Mouse (Mus musculus): Measurements from ENCODE around the gene Olfr172. TPM values are rescaled to one million over a fixed set of nuclear protein-coding genes. Genes with fewer than 3 reads are reported as not detected.

The Olfr172 gene
- not detected in 2 replicates for polyA plus RNA-seq (2012; rRNA removed)

GRCm38 (mm10) chr16:58763076-58763475 lies at the start of gene Olfr172:
TSS of gene Olfr172 (minus strand) at chr16:58763176.

GRCm38 (mm10) chr16:58800168-58800567 lies 37.2 kb upstream of the Olfr172 start, which contains the start of gene Olfr173:
TSS of gene Olfr173 (minus strand) at chr16:58800268.

GRCm38 (mm10) chr16:58727477-58728131 lies 35.4 kb downstream of the Olfr172 start, which contains the start of gene Cldnd1:
TSS of gene Cldnd1 (plus strand) at chr16:58727910.

GRCm38 (mm10) chr16:58718666-58719120 lies 44.3 kb downstream of the Olfr172 start, which contains the start of gene Gpr15:
TSS of gene Gpr15 (minus strand) at chr16:58719070.

Other genes starting within 250 kb of the Olfr172 start
- 14.5 and 16.7 TPM in 2 replicates for gene St3gal6, start 238.9 kb downstream of the Olfr172 start, polyA plus RNA-seq (2012; rRNA removed)
- 1.5 and 1.7 TPM in 2 replicates for gene Gm813, start 146.2 kb downstream of the Olfr172 start, polyA plus RNA-seq (2012; rRNA removed)
- 0.47 and 0.83 TPM in 2 replicates for gene E330017A01Rik, start 124.4 kb downstream of the Olfr172 start, polyA plus RNA-seq (2012; rRNA removed)
- gene Cpox, start 92.9 kb downstream of the Olfr172 start, polyA plus RNA-seq (2012; rRNA removed), result 19.2 and 27.5 TPM in 2 replicates
- not detected in 2 replicates for gene Gpr15, start 44.1 kb downstream of the Olfr172 start, polyA plus RNA-seq (2012; rRNA removed)
- 71.2 and 80.6 TPM in 2 replicates for gene Cldnd1, start 35.3 kb downstream of the Olfr172 start, polyA plus RNA-seq (2012; rRNA removed)
- gene Olfr173, start 37.1 kb upstream of the Olfr172 start, polyA plus RNA-seq (2012; rRNA removed), result not detected in 2 replicates
- gene Olfr175-ps1, start 63.6 kb upstream of the Olfr172 start, polyA plus RNA-seq (2012; rRNA removed), result not detected in 2 replicates
- not detected in 2 replicates for gene Olfr177, start 111.6 kb upstream of the Olfr172 start, polyA plus RNA-seq (2012; rRNA removed)
- not detected in 2 replicates for gene Olfr178, start 128.9 kb upstream of the Olfr172 start, polyA plus RNA-seq (2012; rRNA removed)
- not detected in 2 replicates for gene Olfr181, start 165.6 kb upstream of the Olfr172 start, polyA plus RNA-seq (2012; rRNA removed)
- gene Olfr180, start 166.2 kb upstream of the Olfr172 start, polyA plus RNA-seq (2012; rRNA removed), result not detected in 2 replicates
- gene Olfr183, start 232.2 kb upstream of the Olfr172 start, polyA plus RNA-seq (2012; rRNA removed), result not detected in 2 replicates

Measured in ovary, adult 2 months (tissue).